Comparison of ENCODE assay signal across 8 mouse cellular contexts in the genomic region with DNA sequence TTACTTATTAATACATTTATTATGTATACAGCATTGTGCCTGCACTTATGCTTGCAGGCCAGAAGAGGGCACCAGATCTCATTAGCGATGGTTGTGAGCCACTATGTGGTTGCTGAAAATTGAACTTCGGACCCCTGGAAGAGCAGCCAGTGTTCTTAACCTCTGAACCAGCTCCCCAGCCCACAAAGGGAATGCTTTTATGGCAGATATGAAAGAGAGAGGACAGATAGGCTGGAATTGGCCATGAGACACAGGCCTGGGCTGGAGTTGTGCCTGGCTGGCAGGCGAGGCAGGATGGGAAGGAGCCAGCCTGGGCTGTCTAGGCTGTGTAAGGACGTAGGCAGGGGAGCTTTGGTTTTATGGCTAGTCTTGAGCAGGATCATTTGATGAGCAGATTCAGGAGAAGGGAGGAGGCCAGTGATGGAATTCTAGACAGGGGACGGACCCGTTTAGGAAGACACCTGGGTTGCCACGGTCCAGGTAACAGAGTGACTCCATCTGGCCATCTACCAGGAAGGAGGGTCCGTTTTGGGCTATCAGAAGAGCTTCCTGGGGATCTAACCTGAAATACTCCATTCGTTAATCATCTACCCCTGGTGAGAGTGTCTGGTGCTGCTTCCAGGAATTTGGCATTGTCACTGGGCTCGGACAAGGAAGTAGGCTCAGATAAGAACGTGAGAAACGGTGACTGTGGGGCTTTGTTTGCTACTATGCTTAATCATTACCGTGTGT. TPM values are rescaled to one million over a fixed set of nuclear protein-coding genes. Genes with fewer than 3 reads are reported as not detected.
A peak's percentile ranks its signal among the peaks of the same experiment; 100 is the strongest.
DNase-seq lines count a peak whose midpoint lies in the region; ATAC-seq and TF ChIP-seq lines count a peak whose summit lies in the region.

No protein-coding gene starts in this region.

- H3K27me3 ChIP-seq in forebrain, embryonic 10.5 days (ENCODE audit: poor library complexity, severe bottlenecking), result peaks cover 21% of the 10 kb centered on the region
- H3K27me3 ChIP-seq in forebrain, embryonic 16.5 days (replicated peaks; ENCODE audit: control insufficient read depth, insufficient read depth, low read length), result peaks cover 6% of the 10 kb centered on the region
- H3K27me3 ChIP-seq in hindbrain, postnatal 0 days (ENCODE audit: insufficient read depth, low read length), result no peaks in the 10 kb centered on the region
- H3K27me3 ChIP-seq in liver, embryonic 12.5 days (replicated peaks), result no peaks in the 10 kb centered on the region

- 54% methylated on average over 13 of the region's 13 CpGs for WGBS in forebrain, embryonic 10.5 days
- 55% methylated on average over 13 of the region's 13 CpGs for WGBS in forebrain, embryonic 16.5 days
- 50% methylated on average over 13 of the region's 13 CpGs for WGBS in hindbrain, postnatal 0 days
- WGBS in liver, embryonic 12.5 days (ENCODE audit: insufficient replicate concordance), result 26% methylated on average over 13 of the region's 13 CpGs

- peak; percentile 74 for TF ChIP-seq CTCF in hindbrain, postnatal 0 days (IDR thresholded peaks at IDR 0.05; ENCODE audit: low read depth)

- peaks cover 24% of the 10 kb centered on the region for H3K36me3 ChIP-seq in forebrain, embryonic 10.5 days (replicated peaks)
- peaks cover 18% of the 10 kb centered on the region for H3K36me3 ChIP-seq in forebrain, embryonic 16.5 days (ENCODE audit: control insufficient read depth, insufficient read depth)
- H3K36me3 ChIP-seq in hindbrain, postnatal 0 days (ENCODE audit: insufficient read depth, low read length), result peaks cover 18% of the 10 kb centered on the region
- peaks cover 22% of the 10 kb centered on the region for H3K36me3 ChIP-seq in liver, embryonic 12.5 days

- DNase-seq in forebrain, embryonic 10.5 days (ENCODE audit: extremely low spot score, low spot score), result peak; percentile 38
- DNase-seq in NIH3T3 (ENCODE audit: low read depth), result peak; percentile 58
- DNase-seq in hindbrain, postnatal 0 days (ENCODE audit: low spot score), result peak; percentile 57
- peak; percentile 57 to 84 for DNase-seq in spleen, postnatal 4 days (ENCODE audit: low spot score in 2 of 2)
- DNase-seq in urinary bladder, postnatal 4 days (ENCODE audit: low spot score in 2 of 2), result no peak

- H3K9me3 ChIP-seq in forebrain, embryonic 10.5 days, result peaks cover 11% of the 10 kb centered on the region; the same call in 1 of the 2 replicates
- H3K9me3 ChIP-seq in forebrain, embryonic 16.5 days (ENCODE audit: control insufficient read depth, low read length), result no peaks in the 10 kb centered on the region
- no peaks in the 10 kb centered on the region for H3K9me3 ChIP-seq in hindbrain, postnatal 0 days (ENCODE audit: low read length)
- 0 out of 2 replicates have a peak, but pooled peaks cover 2% of the 10 kb centered on the region for H3K9me3 ChIP-seq in liver, embryonic 12.5 days (replicated peaks)

- no peak overlapping the region for H3K4me2 ChIP-seq in forebrain, embryonic 16.5 days (ENCODE audit: low read length)
- peak overlapping the region; percentile 65; the same call in 1 of the 2 replicates for H3K4me2 ChIP-seq in hindbrain, postnatal 0 days (ENCODE audit: low read depth, low read length)
- peak overlapping the region; percentile 86 for H3K4me2 ChIP-seq in liver, embryonic 12.5 days

- ATAC-seq in forebrain, embryonic 16.5 days, result no peak
- peak; percentile 34; the same call in 1 of the 2 replicates for ATAC-seq in erythroblast, adult 5-6 weeks (replicated peaks; ENCODE audit: low FRiP score, poor library complexity, severe bottlenecking)
- ATAC-seq in hindbrain, postnatal 0 days, result no peak
- peak; percentile 57 for ATAC-seq in liver, embryonic 12.5 days

- H3K4me3 ChIP-seq in forebrain, embryonic 10.5 days, result no peak overlapping the region
- no peak overlapping the region for H3K4me3 ChIP-seq in forebrain, embryonic 16.5 days (replicated peaks; ENCODE audit: low read length)
- no peak overlapping the region for H3K4me3 ChIP-seq in hindbrain, postnatal 0 days (ENCODE audit: low read length)
- peak overlapping the region; percentile 88 for H3K4me3 ChIP-seq in liver, embryonic 12.5 days

- H3K9ac ChIP-seq in forebrain, embryonic 16.5 days (replicated peaks; ENCODE audit: low read depth, low read length), result no peak overlapping the region
- H3K9ac ChIP-seq in hindbrain, postnatal 0 days (replicated peaks; ENCODE audit: low read length), result no peak overlapping the region
- peak overlapping the region; percentile 92; the same call in 1 of the 2 replicates for H3K9ac ChIP-seq in liver, embryonic 12.5 days

- H3K4me1 ChIP-seq in forebrain, embryonic 10.5 days, result peaks cover 22% of the 10 kb centered on the region
- H3K4me1 ChIP-seq in forebrain, embryonic 16.5 days (replicated peaks; ENCODE audit: control insufficient read depth, insufficient read depth, low read length), result peaks cover 14% of the 10 kb centered on the region
- 0 out of 2 replicates have a peak, but pooled peaks cover 6% of the 10 kb centered on the region for H3K4me1 ChIP-seq in hindbrain, postnatal 0 days (ENCODE audit: insufficient read depth, low read length)
- H3K4me1 ChIP-seq in liver, embryonic 12.5 days, result peaks cover 75% of the 10 kb centered on the region

- H3K27ac ChIP-seq in forebrain, embryonic 10.5 days, result no peak overlapping the region
- no peak overlapping the region for H3K27ac ChIP-seq in forebrain, embryonic 16.5 days (ENCODE audit: low read length)
- H3K27ac ChIP-seq in hindbrain, postnatal 0 days, result no peak overlapping the region
- H3K27ac ChIP-seq in liver, embryonic 12.5 days, result peak overlapping the region; percentile 82

RNA-seq across cellular contexts. Expression of a gene that starts 1.0 kb away (rescaled TPM):
- polyA plus RNA-seq in forebrain, embryonic 10.5 days (2016; fragmentation: Nextera tagmentation; extraction: Ambion mirVana), result 4.4 and 5.3 TPM in 2 replicates
- polyA plus RNA-seq in forebrain, embryonic 16.5 days (2015; fragmentation: Nextera tagmentation; extraction: Ambion mirVana), result 3.4 and 3.5 TPM in 2 replicates
- 0.19 and 1.7 TPM in 2 replicates for total RNA-seq in erythroblast, adult 5-6 weeks (2015; ENCODE audit: low replicate concordance)
- 0.28 and 1.3 TPM in 2 replicates for total RNA-seq in erythroblast, adult 5-6 weeks (2017; ENCODE audit: low replicate concordance)
- total RNA-seq in hindbrain, postnatal 0 days (2014; rRNA removed), result 9.9 and 11.5 TPM in 2 replicates
- polyA plus RNA-seq in hindbrain, postnatal 0 days (2015; fragmentation: Nextera tagmentation; extraction: Ambion mirVana), result 2.4 and 2.5 TPM in 2 replicates
- polyA plus RNA-seq in liver, embryonic 12.5 days (2016; fragmentation: Nextera tagmentation; extraction: Ambion mirVana), result 1.3 and 1.4 TPM in 2 replicates

RNA-seq across cellular contexts. Expression of a gene that starts 13.2 kb away (rescaled TPM):
- 0.30 and 0.44 TPM in 2 replicates for polyA plus RNA-seq in forebrain, embryonic 10.5 days (2016; fragmentation: Nextera tagmentation; extraction: Ambion mirVana)
- polyA plus RNA-seq in forebrain, embryonic 16.5 days (2015; fragmentation: Nextera tagmentation; extraction: Ambion mirVana), result 0.87 and 0.99 TPM in 2 replicates
- total RNA-seq in erythroblast, adult 5-6 weeks (2015; ENCODE audit: low replicate concordance), result not detected in 2 replicates
- total RNA-seq in erythroblast, adult 5-6 weeks (2017; ENCODE audit: low replicate concordance), result 0.14 and 0.77 TPM in 2 replicates
- 1.9 and 2.9 TPM in 2 replicates for total RNA-seq in hindbrain, postnatal 0 days (2014; rRNA removed)
- polyA plus RNA-seq in hindbrain, postnatal 0 days (2015; fragmentation: Nextera tagmentation; extraction: Ambion mirVana), result 2.3 TPM in 2 replicates
- 10.3 and 11.2 TPM in 2 replicates for polyA plus RNA-seq in liver, embryonic 12.5 days (2016; fragmentation: Nextera tagmentation; extraction: Ambion mirVana)

RNA-seq across cellular contexts. Expression of a gene that starts 14.0 kb away (rescaled TPM):
- polyA plus RNA-seq in forebrain, embryonic 10.5 days (2016; fragmentation: Nextera tagmentation; extraction: Ambion mirVana), result not detected in 2 replicates
- polyA plus RNA-seq in forebrain, embryonic 16.5 days (2015; fragmentation: Nextera tagmentation; extraction: Ambion mirVana), result 6.2 and 7.6 TPM in 2 replicates
- total RNA-seq in erythroblast, adult 5-6 weeks (2015; ENCODE audit: low replicate concordance), result 6.9 and 8.3 TPM in 2 replicates
- 3.3 and 4.5 TPM in 2 replicates for total RNA-seq in erythroblast, adult 5-6 weeks (2017; ENCODE audit: low replicate concordance)
- total RNA-seq in hindbrain, postnatal 0 days (2014; rRNA removed), result 2.3 and 5.4 TPM in 2 replicates
- polyA plus RNA-seq in hindbrain, postnatal 0 days (2015; fragmentation: Nextera tagmentation; extraction: Ambion mirVana), result 5.6 and 6.7 TPM in 2 replicates
- polyA plus RNA-seq in liver, embryonic 12.5 days (2016; fragmentation: Nextera tagmentation; extraction: Ambion mirVana), result 8.6 and 14.1 TPM in 2 replicates

RNA-seq across cellular contexts. Expression of a gene that starts 21.2 kb away (rescaled TPM):
- not detected in 2 replicates for polyA plus RNA-seq in forebrain, embryonic 10.5 days (2016; fragmentation: Nextera tagmentation; extraction: Ambion mirVana)
- not detected in 2 replicates for polyA plus RNA-seq in forebrain, embryonic 16.5 days (2015; fragmentation: Nextera tagmentation; extraction: Ambion mirVana)
- total RNA-seq in erythroblast, adult 5-6 weeks (2015; ENCODE audit: low replicate concordance), result not detected in 2 replicates
- 0.14 TPM in 1 of 2 replicates, not detected in the other for total RNA-seq in erythroblast, adult 5-6 weeks (2017; ENCODE audit: low replicate concordance)
- total RNA-seq in hindbrain, postnatal 0 days (2014; rRNA removed), result 0.14 TPM in 1 of 2 replicates, not detected in the other
- not detected in 2 replicates for polyA plus RNA-seq in hindbrain, postnatal 0 days (2015; fragmentation: Nextera tagmentation; extraction: Ambion mirVana)
- polyA plus RNA-seq in liver, embryonic 12.5 days (2016; fragmentation: Nextera tagmentation; extraction: Ambion mirVana), result 0.22 and 0.30 TPM in 2 replicates

RNA-seq across cellular contexts. Expression of a gene that starts 21.3 kb away (rescaled TPM):
- polyA plus RNA-seq in forebrain, embryonic 10.5 days (2016; fragmentation: Nextera tagmentation; extraction: Ambion mirVana), result not detected in 2 replicates
- polyA plus RNA-seq in forebrain, embryonic 16.5 days (2015; fragmentation: Nextera tagmentation; extraction: Ambion mirVana), result not detected in 2 replicates
- total RNA-seq in erythroblast, adult 5-6 weeks (2015; ENCODE audit: low replicate concordance), result not detected in 2 replicates
- not detected in 2 replicates for total RNA-seq in erythroblast, adult 5-6 weeks (2017; ENCODE audit: low replicate concordance)
- total RNA-seq in hindbrain, postnatal 0 days (2014; rRNA removed), result not detected in 2 replicates
- 0.50 and 0.54 TPM in 2 replicates for polyA plus RNA-seq in hindbrain, postnatal 0 days (2015; fragmentation: Nextera tagmentation; extraction: Ambion mirVana)
- 0.11 and 0.18 TPM in 2 replicates for polyA plus RNA-seq in liver, embryonic 12.5 days (2016; fragmentation: Nextera tagmentation; extraction: Ambion mirVana)

Comparison
In these comparisons a context has a peak if more than half of its experiments do, and no peak if none do; other contexts are left out.
1. DNase-seq: peak in forebrain, embryonic 10.5 days (single experiment), NIH3T3 (single experiment), hindbrain, postnatal 0 days (single experiment) and spleen, postnatal 4 days (2 of 2); none in urinary bladder, postnatal 4 days (0 of 2).
2. ATAC-seq: peak in erythroblast, adult 5-6 weeks (single experiment) and liver, embryonic 12.5 days (single experiment); none in forebrain, embryonic 16.5 days (single experiment) and hindbrain, postnatal 0 days (single experiment).